ENCODE assay signal across 9 mouse cellular contexts in the genomic region with DNA sequence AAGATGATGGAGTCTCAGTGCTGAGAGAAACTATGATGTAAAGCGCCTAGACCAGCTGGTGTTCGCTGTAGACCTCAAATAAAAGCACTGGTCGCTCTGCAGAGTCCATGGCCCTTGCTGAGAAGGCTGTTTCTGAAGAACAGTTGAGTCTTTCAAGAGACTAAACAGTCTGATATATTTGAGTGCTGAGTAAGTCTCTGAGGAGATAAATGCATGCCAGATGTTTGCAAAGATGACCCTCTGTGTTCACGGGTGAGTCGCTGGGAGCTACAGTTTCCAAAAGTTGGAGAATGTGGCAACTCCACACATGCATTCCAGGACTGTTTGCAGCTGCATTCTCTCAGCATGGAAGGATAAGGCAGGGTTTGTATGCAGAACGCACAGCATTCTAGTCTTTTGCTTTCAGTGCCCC.
A peak's percentile ranks its signal among the peaks of the same experiment; 100 is the strongest.
DNase-seq lines count a peak whose midpoint lies in the region; ATAC-seq and TF ChIP-seq lines count a peak whose summit lies in the region.
"Had no signal": no experiment of that assay in that cellular context is flagged by ENCODE, and none has a peak within 500 bp of the region (broad histone marks: within the 10 kb centered on the region; RNA-seq: fewer than 3 reads in every experiment).

No protein-coding gene starts in this region.

- H3K27me3 ChIP-seq in lung, embryonic 14.5 days (ENCODE audit: insufficient read depth, low read length), result no peaks in the 10 kb centered on the region
- H3K27me3 ChIP-seq in Patski, result no peaks in the 10 kb centered on the region
- no peaks in the 10 kb centered on the region for H3K27me3 ChIP-seq in embryonic facial prominence, embryonic 11.5 days (ENCODE audit: control insufficient read depth, insufficient read depth, low read length)

- H3K27ac ChIP-seq in lung, embryonic 14.5 days (ENCODE audit: low read depth), result no peak overlapping the region
- no peak overlapping the region for H3K27ac ChIP-seq in embryonic facial prominence, embryonic 11.5 days (replicated peaks; ENCODE audit: low read depth, low read length)

- peaks cover 17% of the 10 kb centered on the region for H3K4me1 ChIP-seq in lung, embryonic 14.5 days (ENCODE audit: insufficient read depth)
- no peaks in the 10 kb centered on the region for H3K4me1 ChIP-seq in embryonic facial prominence, embryonic 11.5 days (ENCODE audit: control insufficient read depth, insufficient read depth, low read length)

- H3K36me3 ChIP-seq in lung, embryonic 14.5 days (ENCODE audit: insufficient read depth), result no peaks in the 10 kb centered on the region
- H3K36me3 ChIP-seq in embryonic facial prominence, embryonic 11.5 days (replicated peaks; ENCODE audit: control insufficient read depth, insufficient read depth, low read depth, low read length), result no peaks in the 10 kb centered on the region
- H3K36me3 ChIP-seq: G1E had no signal

- CTCF ChIA-PET in Patski (lab: Charles Lee), result interaction anchor here (1.4 kb wide), 1 partner anchor 19 kb away, joined by 3 read pairs; no protein-coding TSS in a partner anchor

- 25% methylated on average over 6 of the region's 6 CpGs for WGBS in lung, embryonic 14.5 days
- WGBS in embryonic facial prominence, embryonic 11.5 days, result 39% methylated on average over 6 of the region's 6 CpGs

- no peak overlapping the region for H3K4me2 ChIP-seq in lung, embryonic 14.5 days
- no peak overlapping the region for H3K4me2 ChIP-seq in embryonic facial prominence, embryonic 11.5 days (ENCODE audit: low read depth, low read length)

- no peak overlapping the region for H3K9ac ChIP-seq in lung, embryonic 14.5 days
- no peak overlapping the region for H3K9ac ChIP-seq in embryonic facial prominence, embryonic 11.5 days (replicated peaks; ENCODE audit: low read length)

- in situ Hi-C loops in Patski (cut with MboI; ENCODE audit: low pct_unique_long_range_greater_than_20kb), result loop anchor here (25.0 kb wide), 1 partner anchor 504 kb away; a partner anchor contains a TSS

- no peaks in the 10 kb centered on the region for H3K9me3 ChIP-seq in lung, embryonic 14.5 days (ENCODE audit: low read depth, low read length)
- no peaks in the 10 kb centered on the region for H3K9me3 ChIP-seq in embryonic facial prominence, embryonic 11.5 days (replicated peaks; ENCODE audit: control insufficient read depth, low read length)

- H3K4me3 ChIP-seq in lung, embryonic 14.5 days (ENCODE audit: low read depth, low read length), result no peak overlapping the region
- H3K4me3 ChIP-seq in embryonic facial prominence, embryonic 11.5 days (ENCODE audit: low read depth, low read length), result no peak overlapping the region

- TF ChIP-seq CTCF in lung, embryonic 14.5 days (IDR thresholded peaks at IDR 0.05; ENCODE audit: low read depth), result no peak
- TF ChIP-seq CTCF in Patski (IDR thresholded peaks at IDR 0.05), result no peak

- peak; percentile 52; the same call in 1 of the 2 replicates for ATAC-seq in lung, embryonic 14.5 days (ENCODE audit: insufficient read depth)
- ATAC-seq in Patski, result peak; percentile 25
- ATAC-seq in embryonic facial prominence, embryonic 11.5 days (replicated peaks; ENCODE audit: insufficient number of reproducible peaks, low FRiP score, low TSS enrichment, low read depth), result no peak

- DNase-seq in lung, embryonic 14.5 days, result peak; percentile 69
- DNase-seq in lung, postnatal 14 days, result no peak
- DNase-seq in Patski (ENCODE audit: low read depth, low spot score), result no peak
- peak; percentile 48 for DNase-seq in embryonic facial prominence, embryonic 11.5 days (ENCODE audit: low spot score)
- peak; percentile 36 for DNase-seq in skeletal muscle tissue, adult 2 months (ENCODE audit: low read depth, low spot score)
- DNase-seq in cerebellum, adult 18-20 months, result no peak
- DNase-seq in layer of hippocampus, adult 11-12 months (ENCODE audit: low spot score), result no peak
- DNase-seq: liver had no signal

- POLR2A ChIA-PET in Patski (lab: Charles Lee), result no interaction called here

Comparison
In these comparisons a context has a peak if more than half of its experiments do, and no peak if none do; other contexts are left out.
1. DNase-seq: peak in lung, embryonic 14.5 days (single experiment), embryonic facial prominence, embryonic 11.5 days (single experiment) and skeletal muscle tissue, adult 2 months (single experiment); none in lung, postnatal 14 days (single experiment), Patski (single experiment), cerebellum, adult 18-20 months (0 of 2) and layer of hippocampus, adult 11-12 months (single experiment).